Mouse (Mus musculus) thymus, adult 2 months (tissue): ENCODE data around the gene Akap7.

Source experiments
- CTCF ChIP-seq: fragments of 200-500 bp; IDR thresholded peaks from 2 replicates; pipeline ENCODE4 v1.5.1; 2012; ENCODE audit warnings: mild to moderate bottlenecking, control low read depth, low read length, moderate library complexity, borderline replicate concordance; ENCODE audit not compliant: control insufficient read depth, poor library complexity, insufficient read depth; ENCODE audit errors: extremely low read depth
- POLR2A ChIP-seq: fragments of 200-500 bp; IDR thresholded peaks from 2 replicates; pipeline ENCODE4 v1.6.1; 2012; ENCODE audit warnings: mild to moderate bottlenecking, low read length, control low read depth, moderate library complexity; ENCODE audit not compliant: control insufficient read depth, poor library complexity, insufficient read depth; ENCODE audit errors: extremely low read depth

DNA sequence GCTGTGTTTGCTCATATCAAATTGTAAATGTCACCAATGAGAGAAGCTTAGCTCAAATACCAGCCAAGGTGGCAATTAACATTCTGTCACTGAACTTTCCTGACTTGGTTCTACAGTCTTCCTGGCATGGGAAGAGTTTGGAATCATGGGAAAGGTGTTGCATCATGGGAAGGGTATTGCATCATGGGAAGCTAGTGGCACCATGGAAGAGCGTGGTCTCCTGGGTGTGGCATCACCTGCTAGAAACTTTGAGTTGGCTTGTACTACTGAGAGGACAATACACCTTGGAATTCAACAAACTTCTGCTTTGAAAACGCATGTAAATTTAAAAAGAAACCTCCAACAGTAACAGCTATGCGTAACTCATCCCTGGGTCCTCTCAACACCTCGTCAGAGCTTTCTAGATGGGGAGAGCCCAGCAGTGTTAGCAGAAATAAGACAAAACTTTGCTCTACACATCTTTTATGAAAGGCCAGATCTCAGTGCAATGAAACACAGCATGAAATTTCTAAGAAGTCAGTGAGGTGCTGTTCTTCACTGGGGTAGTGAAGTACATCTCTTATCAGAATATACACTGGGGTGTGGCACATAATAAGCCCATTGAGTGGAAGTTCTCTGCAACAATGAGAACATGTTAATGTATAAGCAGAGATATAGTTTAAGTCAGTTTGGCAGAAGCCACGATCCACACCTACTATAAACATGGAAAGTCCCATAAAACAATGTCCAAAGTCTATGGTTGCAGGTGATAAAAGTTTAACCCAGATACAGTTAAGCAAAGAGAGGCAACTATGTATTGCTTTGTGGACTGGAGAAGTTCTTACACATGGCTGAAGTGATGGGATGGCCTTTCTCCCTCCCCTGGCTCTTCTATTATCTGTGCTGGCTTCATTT lies 115.2 kb downstream of the Akap7 start:
- TF ChIP-seq CTCF (no peak), POLR2A (no peak)
